Mouse (Mus musculus): ENCODE measurements at regions not wholly inside any gene's neighbourhood (a gene's known extent, or its start where the extent isn't known, plus 50 kb on each side); places are given as distances from the start of the nearest gene placed in this dataset.

- DNase-seq, result peak; percentile 37
These were observed 118.7 kb downstream of the Tmem26 start for GRCm38 (mm10) chr10:68842023-68842735.

GRCm38 (mm10) chr10:68844066-68844465 is 120.6 kb downstream of the Tmem26 start:
- no peak for DNase-seq

DNA sequence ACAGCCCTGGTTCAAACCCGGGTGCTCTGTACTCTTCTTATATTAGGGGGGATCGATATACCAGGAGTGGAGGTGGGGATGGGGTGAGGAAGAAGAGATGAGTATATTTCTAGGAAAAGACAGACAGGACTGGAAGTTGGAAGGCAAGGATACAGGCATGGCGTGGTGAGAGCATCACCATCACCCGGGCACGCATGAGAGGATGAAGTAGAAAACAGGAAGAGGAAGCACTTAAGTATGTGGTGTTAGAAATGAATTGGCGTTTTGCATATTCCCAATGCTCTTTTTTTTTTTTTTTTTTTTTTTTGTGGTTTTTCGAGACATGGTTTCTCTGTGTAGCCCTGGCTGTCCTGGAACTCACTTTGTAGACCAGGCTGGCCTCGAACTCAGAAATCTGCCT is 121.2 kb downstream of the Tmem26 start:
- DNase-seq, result no peak

GRCm38 (mm10) chr10:68851153-68851552 is 127.7 kb downstream of the Tmem26 start:
- DNase-seq, result no peak

DNA sequence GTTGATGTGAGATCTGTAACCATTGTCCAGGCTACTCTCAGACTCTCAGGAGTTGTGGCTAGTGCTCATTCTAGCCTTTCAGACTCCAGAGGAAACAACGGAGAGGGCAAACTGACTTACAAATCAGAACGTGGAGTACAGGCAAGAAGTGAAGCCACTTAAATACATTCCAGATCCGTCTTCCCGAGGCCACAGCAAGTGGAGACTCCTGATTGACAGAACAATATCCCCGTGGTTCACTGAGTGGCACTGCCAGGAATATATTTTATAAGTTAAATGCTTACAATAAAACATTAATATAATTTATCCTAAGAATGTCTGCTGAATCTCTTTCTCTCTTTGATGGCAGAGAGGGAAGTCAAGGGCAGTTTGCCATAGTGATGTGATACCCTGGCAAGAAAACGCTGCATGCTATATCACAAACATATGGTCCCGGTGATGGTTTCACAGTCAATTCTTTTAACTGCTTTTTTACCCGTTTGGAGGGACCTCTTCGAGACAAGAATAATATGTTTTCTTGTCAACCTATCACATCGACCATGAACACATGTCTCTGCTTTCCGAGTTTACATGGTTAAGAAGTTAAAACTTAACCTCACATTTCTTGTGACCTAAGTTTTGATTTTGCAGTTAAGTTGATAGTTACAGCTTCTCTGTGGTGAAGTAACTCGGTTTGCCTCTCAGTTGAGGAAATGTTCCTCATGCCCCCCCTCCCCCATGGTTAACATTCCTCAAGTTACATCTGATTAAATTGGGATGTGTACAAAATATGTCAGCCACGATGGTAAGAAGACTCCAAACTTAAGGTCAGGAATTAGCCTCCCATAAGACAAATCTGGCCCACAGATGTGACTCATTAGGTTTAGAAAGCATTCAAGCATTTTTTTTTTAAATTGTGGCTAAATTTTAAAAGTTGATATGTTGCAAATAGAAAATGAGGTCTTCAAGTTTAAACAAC is 132.8 kb downstream of the Tmem26 start:
- DNase-seq, result no peak

DNA sequence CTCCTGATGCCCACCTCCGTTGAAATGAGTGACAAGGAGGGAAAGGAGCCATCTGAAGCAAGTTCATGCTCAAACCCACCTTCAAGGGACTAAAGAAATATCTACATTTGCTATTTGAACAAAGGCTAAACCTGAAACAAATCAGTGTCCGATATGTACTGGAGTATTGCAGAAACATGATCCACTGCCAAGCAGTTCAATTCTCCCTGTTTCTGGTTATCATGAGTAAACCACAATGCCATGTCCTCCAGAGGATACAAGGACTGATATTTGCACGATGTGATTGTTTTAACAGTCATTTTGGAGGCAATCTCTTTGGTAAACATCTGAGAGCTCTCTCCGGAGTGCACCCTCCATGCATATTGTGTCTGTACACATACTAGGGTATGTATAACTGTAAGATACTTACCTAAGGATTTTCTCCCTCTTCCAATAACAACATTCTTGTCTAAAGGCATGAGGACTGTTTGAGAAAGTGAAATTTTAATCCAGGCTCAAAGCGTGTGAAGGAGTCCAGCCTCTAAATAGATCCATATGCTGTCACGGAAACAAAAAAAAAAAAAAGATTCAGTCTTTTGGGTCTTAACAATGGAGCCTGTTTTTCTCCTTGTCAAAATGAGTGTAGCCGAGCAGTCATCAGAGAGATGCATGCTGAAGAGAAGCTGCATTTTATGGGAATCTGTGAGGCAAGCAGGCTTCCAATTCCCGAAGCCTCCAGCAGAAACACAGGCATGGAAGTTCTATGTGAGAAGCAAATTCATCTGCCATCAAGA is 141.3 kb downstream of the Tmem26 start:
- no peak for DNase-seq

DNA sequence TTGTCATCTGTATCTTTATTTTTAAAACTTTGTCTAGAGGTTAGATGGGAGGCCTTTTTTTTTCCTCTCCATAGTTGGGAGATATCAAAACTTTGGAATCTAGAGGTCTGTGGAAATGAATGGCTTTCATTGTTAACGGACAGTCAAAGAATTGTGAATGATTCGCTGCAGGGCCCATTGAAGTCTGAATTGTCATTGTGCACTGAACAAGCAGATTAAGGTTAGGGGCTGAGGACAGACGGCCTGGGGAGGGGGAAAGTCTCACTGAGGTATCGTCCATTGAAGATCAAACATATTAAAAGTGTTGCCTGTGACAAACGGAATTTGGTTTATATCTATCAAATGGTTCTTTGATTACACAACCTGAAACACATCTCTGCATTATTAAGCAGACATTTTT is 142.3 kb downstream of the Tmem26 start:
- DNase-seq, result no peak

- no peak for DNase-seq
These were observed 143.9 kb downstream of the Tmem26 start for GRCm38 (mm10) chr10:68867361-68867760.

GRCm38 (mm10) chr10:68872102-68872501 is 148.7 kb downstream of the Tmem26 start:
- no peak for DNase-seq

GRCm38 (mm10) chr10:68875641-68876040 is 152.2 kb downstream of the Tmem26 start:
- DNase-seq, result no peak

GRCm38 (mm10) chr10:68893100-68893841 is 169.8 kb downstream of the Tmem26 start:
- DNase-seq, result peak; percentile 41

DNA sequence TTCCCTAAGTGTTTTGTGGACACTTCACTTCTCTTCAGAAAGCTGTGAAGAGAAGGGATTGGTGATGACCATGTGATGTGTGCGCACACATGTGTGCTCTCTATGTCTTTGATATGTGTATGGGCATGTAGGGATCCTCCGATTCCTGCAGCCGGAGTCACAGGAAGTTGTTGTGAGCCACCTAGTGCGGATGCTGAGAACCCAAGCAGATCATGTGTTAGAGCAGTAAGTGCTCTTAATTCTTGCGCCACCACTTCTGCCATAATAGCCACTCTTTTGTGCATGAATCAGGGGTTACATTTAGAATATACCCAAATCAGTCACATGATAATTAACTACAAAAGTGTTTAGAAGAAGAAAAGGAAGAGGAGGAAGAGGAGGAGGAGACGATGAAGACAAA is 170.7 kb downstream of the Tmem26 start:
- DNase-seq, result no peak

GRCm38 (mm10) chr10:68897524-68897923 is 174.1 kb downstream of the Tmem26 start:
- peak; percentile 17 for DNase-seq

GRCm38 (mm10) chr10:68901168-68901567 is 177.7 kb downstream of the Tmem26 start:
- DNase-seq, result no peak

GRCm38 (mm10) chr10:68902670-68903069 is 179.2 kb downstream of the Tmem26 start:
- peak; percentile 66 for DNase-seq

DNA sequence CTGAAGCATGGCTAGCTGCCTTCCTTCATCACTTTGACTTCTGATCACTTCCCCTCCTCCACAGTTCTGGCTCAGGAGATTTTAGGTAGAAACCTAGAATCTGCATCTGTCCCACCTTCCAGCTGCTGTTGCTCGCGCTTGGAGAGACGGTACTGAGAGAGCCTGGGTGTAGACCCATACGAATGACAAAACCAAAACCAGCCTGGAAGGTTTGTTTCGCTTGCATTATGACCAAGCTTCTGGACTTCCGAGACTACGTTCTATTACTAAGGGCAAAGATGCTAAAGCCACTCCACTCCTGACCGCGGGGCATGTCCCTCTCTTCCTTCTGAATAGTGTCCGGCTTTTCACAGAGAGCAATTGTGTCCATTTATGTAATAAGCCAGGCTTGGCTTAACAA is 180.9 kb downstream of the Tmem26 start:
- no peak for DNase-seq

GRCm38 (mm10) chr10:68908236-68908635 is 184.8 kb downstream of the Tmem26 start:
- DNase-seq, result peak; percentile 85

DNA sequence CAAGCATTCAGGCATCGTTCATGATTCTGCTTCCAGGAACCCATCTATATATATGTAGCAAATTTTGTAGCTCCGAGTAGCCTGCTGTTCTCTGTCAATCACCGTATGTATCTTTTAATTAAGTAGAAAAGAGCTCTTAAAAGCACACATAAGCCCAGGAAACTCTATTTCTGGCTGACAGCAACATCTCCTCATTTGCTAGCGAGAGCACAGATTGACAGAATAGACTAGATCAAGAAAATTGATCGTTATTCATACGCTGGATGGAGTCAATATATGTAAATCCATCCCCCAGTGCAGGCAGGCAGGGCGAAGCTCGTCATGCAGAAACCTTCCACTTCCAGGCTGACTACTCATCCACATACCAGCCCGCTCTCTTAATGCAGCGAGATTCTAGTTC is 185.6 kb downstream of the Tmem26 start:
- no peak for DNase-seq

DNA sequence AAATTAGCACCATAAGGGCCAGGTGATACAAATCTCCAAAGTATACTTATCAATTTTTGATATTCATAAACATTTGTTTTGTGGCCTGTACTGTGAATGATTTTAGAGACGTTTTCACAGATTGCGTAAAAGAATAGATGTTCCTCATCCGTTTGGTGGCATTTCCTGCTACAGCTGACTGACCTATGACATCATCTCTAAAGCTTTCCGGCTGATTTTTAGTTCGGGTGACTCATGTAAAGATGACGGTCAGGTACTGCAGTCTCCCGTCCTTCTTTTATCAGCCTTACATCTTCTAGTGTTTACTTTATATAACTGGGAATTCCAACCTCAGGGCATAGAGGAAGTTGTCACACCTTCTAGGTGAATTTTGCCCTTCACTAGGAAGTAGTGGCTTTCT is 192.7 kb downstream of the Tmem26 start:
- DNase-seq, result no peak

GRCm38 (mm10) chr10:68935843-68936242 is 212.4 kb downstream of the Tmem26 start:
- DNase-seq, result no peak

- DNase-seq, result no peak
These were observed 208.0 kb upstream of the Rhobtb1 start for GRCm38 (mm10) chr10:68943239-68943638.

DNA sequence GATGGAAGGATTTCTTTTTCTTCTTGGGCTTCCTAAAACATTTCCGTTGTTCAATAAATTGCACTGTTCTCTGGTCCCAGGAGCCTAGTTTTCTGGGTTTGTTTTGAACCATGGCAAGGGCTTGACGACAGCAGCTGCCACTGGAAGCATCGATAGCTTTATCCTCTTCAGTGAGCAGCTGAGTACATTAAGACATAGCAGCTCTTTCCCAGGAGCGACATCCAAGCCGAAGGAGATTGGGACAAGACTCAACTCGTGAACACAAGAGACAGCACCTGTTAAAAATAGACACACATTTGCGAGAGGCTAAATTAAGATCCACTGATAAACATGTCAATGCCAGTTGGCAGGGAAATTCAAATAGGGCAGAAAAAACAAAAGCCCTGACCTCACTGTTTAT is 194.7 kb upstream of the Rhobtb1 start:
- no peak for DNase-seq

- DNase-seq, result no peak
These were observed 189.9 kb upstream of the Rhobtb1 start for GRCm38 (mm10) chr10:68961376-68961775.
